Mouse (Mus musculus): ENCODE measurements at regions not wholly inside any gene's neighbourhood (a gene's known extent, or its start where the extent isn't known, plus 50 kb on each side); places are given as distances from the start of the nearest gene placed in this dataset.
"Not testable (repeated sequence)": the region's sequence is repeated elsewhere in the genome, so short reads cannot be mapped to it uniquely, and the experiment has no call there.

GRCm38 (mm10) chr1:105900158-105900557 is 90.0 kb upstream of the Zcchc2 start:
- intact Hi-C loops (cut with DNase I): no loop called here

GRCm38 (mm10) chr1:105900920-105901319 is 89.3 kb upstream of the Zcchc2 start:
- DNase-seq: no peak
- intact Hi-C loops (cut with DNase I): no loop called here

More at GRCm38 (mm10) chr1:105900158-105900557, 90.0 kb upstream of the Zcchc2 start:
- no peak for DNase-seq

GRCm38 (mm10) chr1:105903286-105904115 is 86.7 kb upstream of the Zcchc2 start:
- DNase-seq: no peak
- intact Hi-C loops (cut with DNase I): no loop called here

GRCm38 (mm10) chr1:105904737-105905136 is 85.5 kb upstream of the Zcchc2 start:
- intact Hi-C loops (cut with DNase I): no loop called here
- no peak for DNase-seq

- intact Hi-C loops (cut with DNase I): no loop called here
- DNase-seq: peak; percentile 10
Measured at GRCm38 (mm10) chr1:105905785-105906426, 84.3 kb upstream of the Zcchc2 start.

GRCm38 (mm10) chr1:105906427-105906798 is 83.8 kb upstream of the Zcchc2 start:
- peak; percentile 65 for DNase-seq
- intact Hi-C loops (cut with DNase I): no loop called here

GRCm38 (mm10) chr1:105908029-105908876 is 82.0 kb upstream of the Zcchc2 start:
- intact Hi-C loops (cut with DNase I): no loop called here
- peak; percentile 20 for DNase-seq

- intact Hi-C loops (cut with DNase I): no loop called here
- no peak for DNase-seq
Measured at GRCm38 (mm10) chr1:105909121-105909520, 81.1 kb upstream of the Zcchc2 start.

GRCm38 (mm10) chr1:105911714-105912113 is 78.5 kb upstream of the Zcchc2 start:
- intact Hi-C loops (cut with DNase I): no loop called here
- DNase-seq: no peak

- DNase-seq: no peak
- intact Hi-C loops (cut with DNase I): no loop called here
Measured at GRCm38 (mm10) chr1:105921842-105922241, 68.4 kb upstream of the Zcchc2 start.

- intact Hi-C loops (cut with DNase I): no loop called here
Measured at GRCm38 (mm10) chr1:105922586-105922985, 67.6 kb upstream of the Zcchc2 start.

GRCm38 (mm10) chr1:105923001-105923400 is 67.2 kb upstream of the Zcchc2 start:
- intact Hi-C loops (cut with DNase I): no loop called here

More at GRCm38 (mm10) chr1:105922586-105922985, 67.6 kb upstream of the Zcchc2 start:
- DNase-seq: no peak

GRCm38 (mm10) chr1:105925617-105926370 is 64.4 kb upstream of the Zcchc2 start:
- intact Hi-C loops (cut with DNase I): no loop called here
- DNase-seq: no peak

More at GRCm38 (mm10) chr1:105923001-105923400, 67.2 kb upstream of the Zcchc2 start:
- no peak for DNase-seq

- intact Hi-C loops (cut with DNase I): no loop called here
- no peak for DNase-seq
Measured at GRCm38 (mm10) chr1:105926871-105927270, 63.3 kb upstream of the Zcchc2 start.

- intact Hi-C loops (cut with DNase I): no loop called here
- DNase-seq: no peak
Measured at GRCm38 (mm10) chr1:105930841-105931240, 59.4 kb upstream of the Zcchc2 start.

- DNase-seq; intact Hi-C loops (cut with DNase I): not testable (repeated sequence)
Measured at GRCm38 (mm10) chr1:105934171-105934570, 56.0 kb upstream of the Zcchc2 start.

Data from left cerebral cortex, postnatal 4 days (tissue).